Mouse (Mus musculus) embryonic facial prominence, embryonic 14.5 days (tissue): ENCODE data around the gene Plrg1. TPM values are rescaled to one million over a fixed set of nuclear protein-coding genes. Genes with fewer than 3 reads are reported as not detected.

Source experiments
- ATAC-seq: fragments of 200-750 bp; cut with Nextera tagmentation; 2 replicates; pipeline ENCODE4 v1.8.0; 2017; ENCODE audit warnings: low read depth, moderate number of reproducible peaks, moderate TSS enrichment
- DNase-seq: peaks from one replicate; pipeline ENCODE4 v3.0.0-alpha.2; 2015; ENCODE audit warnings: low spot score
- H3K27ac ChIP-seq: fragments of 300-500 bp; sonication (generic); replicated peaks from 2 replicates; pipeline ENCODE4 v1.5.1; 2014; ENCODE audit warnings: low read depth, mild to moderate bottlenecking, low read length, moderate library complexity
- H3K27me3 ChIP-seq: fragments of 300-500 bp; sonication (generic); replicated peaks from 2 replicates; pipeline ENCODE4 v1.6.1; 2014; ENCODE audit warnings: low read length; ENCODE audit not compliant: control insufficient read depth, insufficient read depth
- H3K36me3 ChIP-seq: fragments of 300-500 bp; sonication (generic); 2 replicates; pipeline ENCODE4 v1.6.1; 2014; ENCODE audit warnings: low read length, mixed read lengths; ENCODE audit not compliant: control insufficient read depth, insufficient read depth
- H3K4me1 ChIP-seq: fragments of 300-500 bp; sonication (generic); 2 replicates; pipeline ENCODE4 v1.6.1; 2014; ENCODE audit warnings: antibody characterized with exemption, low read length; ENCODE audit not compliant: control insufficient read depth, insufficient read depth
- H3K4me2 ChIP-seq: fragments of 300-500 bp; sonication (generic); 2 replicates; pipeline ENCODE4 v1.6.1; 2014; ENCODE audit warnings: low read depth, mild to moderate bottlenecking, low read length, moderate library complexity, mixed read lengths
- H3K4me3 ChIP-seq: fragments of 300-500 bp; sonication (generic); 2 replicates; pipeline ENCODE4 v1.5.1; 2014; ENCODE audit warnings: low read depth, mild to moderate bottlenecking, low read length
- H3K9ac ChIP-seq: fragments of 300-500 bp; sonication (generic); 2 replicates; pipeline ENCODE4 v1.6.1; 2014; ENCODE audit warnings: low read depth, mild to moderate bottlenecking, low read length, moderate library complexity, mixed read lengths
- H3K9me3 ChIP-seq: fragments of 300-500 bp; sonication (generic); 2 replicates; pipeline ENCODE4 v1.6.1; 2016; ENCODE audit warnings: low read length; ENCODE audit not compliant: control insufficient read depth
- WGBS: fragments of 180-500 bp; shearing (Covaris S2); extraction: QIAGEN DNeasy Blood & Tissue Kit; methylation state at CpG from one replicate; pipeline ENCODE4 v1.1.7; 2014; 5-methylcytosine and 5-hydroxymethylcytosine counted together
- polyA plus RNA-seq: library from polyadenylated mRNA; unstranded; fragments of >200 nt; fragmentation: Nextera tagmentation; extraction: Ambion mirVana; gene quantifications from 2 replicates; pipeline ENCODE4 v1.2.1, GENCODE M21; 2014

Gene Plrg1
- polyA plus RNA-seq, 1 experiment from 2014 or later, result 86.1 TPM

DNA sequence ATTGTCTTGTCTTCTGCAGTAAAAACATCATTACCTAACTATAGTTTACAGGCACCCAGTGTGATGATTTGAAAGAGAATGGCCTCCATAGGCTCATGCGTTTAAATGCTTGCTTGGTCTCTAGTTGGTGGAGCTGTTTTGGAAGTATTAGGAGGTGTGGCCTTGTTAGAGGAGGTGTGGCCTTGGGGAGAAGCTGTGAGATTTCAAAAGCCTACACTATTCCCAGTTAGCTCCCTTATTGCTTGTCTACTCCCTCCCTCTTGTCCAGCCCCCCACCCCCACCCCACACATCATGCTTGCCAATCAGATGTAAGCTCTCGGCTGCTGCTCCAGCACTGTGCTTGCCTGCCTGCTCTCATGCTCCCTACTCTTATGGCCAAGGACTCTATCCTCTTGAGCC is 1.7 kb downstream of the Plrg1 start:
- no peak overlapping the region for H3K4me3 ChIP-seq
- H3K4me2 ChIP-seq, result no peak overlapping the region
- H3K27ac ChIP-seq, result no peak overlapping the region
- ATAC-seq (no peak), DNase-seq (no peak)
- H3K4me1 ChIP-seq, result peaks cover 5% of the 10 kb centered on the region
- H3K36me3 ChIP-seq, result peaks cover 52% of the 10 kb centered on the region
- WGBS, result 91% methylated on average over 2 of the region's 2 CpGs
- no peaks in the 10 kb centered on the region for H3K27me3 ChIP-seq
- H3K9ac ChIP-seq, result no peak overlapping the region
- no peaks in the 10 kb centered on the region for H3K9me3 ChIP-seq

DNA sequence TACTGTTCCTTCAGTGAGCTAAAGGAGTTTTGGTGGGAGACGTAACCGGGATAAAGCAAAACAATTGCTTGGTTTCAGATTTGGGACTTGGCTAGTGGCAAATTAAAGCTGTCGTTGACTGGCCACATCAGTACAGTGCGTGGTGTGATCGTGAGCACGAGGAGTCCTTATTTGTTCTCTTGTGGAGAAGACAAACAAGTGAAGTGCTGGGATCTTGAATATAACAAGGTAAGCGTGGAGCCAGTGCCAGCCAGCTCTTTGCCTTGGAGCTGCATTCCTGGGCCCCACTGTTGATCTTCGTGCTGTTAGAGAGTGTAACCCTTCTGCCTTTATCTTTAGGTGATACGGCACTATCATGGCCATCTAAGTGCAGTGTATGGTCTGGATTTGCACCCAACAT is 12.6 kb downstream of the Plrg1 start:
- no peak for DNase-seq
- Histone ChIP-seq H3K27me3 (no peaks in the 10 kb centered on the region), H3K9ac (no peak overlapping the region), H3K4me2 (no peak overlapping the region), H3K36me3 (peaks cover 87% of the 10 kb centered on the region), H3K4me1 (no peaks in the 10 kb centered on the region), H3K4me3 (no peak overlapping the region), H3K9me3 (no peaks in the 10 kb centered on the region), H3K27ac (no peak overlapping the region)
- no peak for ATAC-seq
- WGBS, result 90% methylated on average over 9 of the region's 9 CpGs

DNA sequence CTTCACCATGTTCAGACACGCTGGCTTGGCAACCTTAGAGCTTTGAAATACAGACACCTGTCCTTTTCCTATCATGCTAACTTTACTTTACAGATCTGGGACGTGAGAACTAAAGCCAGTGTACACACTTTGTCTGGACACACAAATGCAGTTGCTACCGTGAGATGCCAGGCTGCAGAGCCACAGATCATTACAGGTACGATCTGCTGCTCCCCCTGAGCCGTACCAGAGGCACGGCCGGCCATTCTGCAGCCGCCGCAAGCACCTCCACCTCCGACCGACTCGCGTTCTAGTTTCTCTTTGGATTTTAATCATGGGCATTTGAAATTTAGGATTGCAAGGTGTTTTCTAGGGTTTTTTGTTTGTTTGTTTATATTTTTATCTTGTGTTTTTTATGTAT is 13.5 kb downstream of the Plrg1 start:
- WGBS, result 94% methylated on average over 13 of the region's 13 CpGs
- no peak for DNase-seq
- H3K36me3 ChIP-seq, result peaks cover 85% of the 10 kb centered on the region

GRCm38 (mm10) chr3:83070231-83070630 is 14.9 kb downstream of the Plrg1 start:
- Histone ChIP-seq H3K27ac (no peak overlapping the region), H3K9me3 (no peaks in the 10 kb centered on the region), H3K4me3 (no peak overlapping the region), H3K4me2 (no peak overlapping the region), H3K4me1 (no peaks in the 10 kb centered on the region), H3K9ac (no peak overlapping the region), H3K27me3 (no peaks in the 10 kb centered on the region), H3K36me3 (peaks cover 78% of the 10 kb centered on the region)
- whole genome bisulfite sequencing, result 90% methylated on average over 4 of the region's 4 CpGs
- no peak for ATAC-seq
- no peak for DNase-seq

More for the DNA sequence above, 13.5 kb downstream of the Plrg1 start:
- ATAC-seq, result no peak
- H3K9ac ChIP-seq, result no peak overlapping the region
- H3K4me1 ChIP-seq, result no peaks in the 10 kb centered on the region
- H3K27ac ChIP-seq, result no peak overlapping the region
- no peaks in the 10 kb centered on the region for H3K9me3 ChIP-seq
- no peaks in the 10 kb centered on the region for H3K27me3 ChIP-seq
- H3K4me3 ChIP-seq, result no peak overlapping the region
- H3K4me2 ChIP-seq, result no peak overlapping the region

- Histone ChIP-seq H3K36me3 (peaks cover 21% of the 10 kb centered on the region), H3K4me3 (no peak overlapping the region), H3K4me1 (peaks cover 5% of the 10 kb centered on the region), H3K9ac (no peak overlapping the region), H3K4me2 (no peak overlapping the region), H3K27me3 (no peaks in the 10 kb centered on the region), H3K9me3 (no peaks in the 10 kb centered on the region), H3K27ac (no peak overlapping the region)
- ATAC-seq (no peak), DNase-seq (peak; percentile 33)
- 42% methylated on average over 3 of the region's 3 CpGs for WGBS
Observed at GRCm38 (mm10) chr3:83076563-83076962, 21.2 kb downstream of the Plrg1 start.

DNA sequence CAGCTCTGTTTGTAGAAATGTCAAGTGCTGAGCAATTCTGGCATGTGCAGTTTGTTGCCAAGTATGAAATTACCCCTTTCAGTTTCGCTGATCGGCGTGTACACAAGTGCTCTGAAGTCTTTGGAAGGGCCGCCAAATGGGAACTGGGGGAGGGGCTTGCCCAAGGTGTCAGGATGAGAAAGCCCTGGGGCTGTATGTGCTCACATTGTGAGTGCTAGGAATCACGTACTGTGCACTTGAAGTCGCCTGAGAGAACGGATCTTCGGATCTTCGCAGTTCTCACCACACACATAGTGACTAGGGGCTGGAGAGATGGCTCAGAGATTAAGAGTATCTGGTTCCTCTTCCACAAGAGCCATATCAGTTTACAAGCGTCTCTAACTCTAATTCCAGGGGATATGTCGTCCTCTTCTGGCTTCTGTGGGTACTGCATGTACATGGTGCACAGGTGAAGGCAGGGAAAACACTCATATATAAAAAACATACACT is 25.3 kb downstream of the Plrg1 start:
- Histone ChIP-seq H3K9ac (peak overlapping the region; percentile 22; the same call in 1 of the 2 replicates), H3K4me2 (peak overlapping the region; percentile 54), H3K4me3 (peak overlapping the region; percentile 26), H3K4me1 (peaks cover 5% of the 10 kb centered on the region), H3K27ac (no peak overlapping the region), H3K36me3 (no peaks in the 10 kb centered on the region), H3K9me3 (no peaks in the 10 kb centered on the region), H3K27me3 (no peaks in the 10 kb centered on the region)
- DNase-seq (peak; percentile 87), ATAC-seq (peak; percentile 88)
- under 1% methylated on average over 11 of the region's 11 CpGs for WGBS

DNA sequence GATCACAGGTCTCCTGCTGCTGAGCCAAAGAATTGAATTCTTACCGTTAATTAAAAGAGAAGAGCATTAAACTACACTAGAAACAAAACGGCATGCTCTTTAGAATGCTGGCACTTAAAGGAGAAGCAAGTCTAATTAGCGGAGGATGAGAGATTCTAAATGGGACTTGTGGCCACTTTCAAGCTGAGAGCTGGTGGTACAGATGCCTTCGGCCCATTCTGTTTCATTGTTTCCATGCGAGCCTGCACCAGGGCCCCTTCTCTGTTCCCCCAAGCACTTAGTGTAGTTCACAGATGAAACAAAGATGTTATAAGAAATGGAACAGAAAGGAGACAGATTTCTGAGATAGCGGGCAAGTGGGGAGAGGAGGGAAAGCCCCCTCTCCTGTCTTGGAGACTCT is 42.3 kb downstream of the Plrg1 start:
- H3K27me3 ChIP-seq, result no peaks in the 10 kb centered on the region
- ATAC-seq (no peak), DNase-seq (no peak)
- no peak overlapping the region for H3K4me3 ChIP-seq
- no peak overlapping the region for H3K27ac ChIP-seq
- H3K4me2 ChIP-seq, result no peak overlapping the region
- no peaks in the 10 kb centered on the region for H3K9me3 ChIP-seq
- H3K9ac ChIP-seq, result no peak overlapping the region
- WGBS, result 61% methylated on average over 6 of the region's 6 CpGs
- no peaks in the 10 kb centered on the region for H3K36me3 ChIP-seq
- H3K4me1 ChIP-seq, result 0 out of 2 replicates have a peak, but pooled peaks cover 4% of the 10 kb centered on the region

- peak overlapping the region; percentile 40; the same call in 1 of the 2 replicates for H3K9ac ChIP-seq
- H3K27me3 ChIP-seq, result no peaks in the 10 kb centered on the region
- DNase-seq, result peak; percentile 65
- peak overlapping the region; percentile 40 for H3K4me2 ChIP-seq
- 12% methylated on average over 14 of the region's 14 CpGs for WGBS
- H3K36me3 ChIP-seq, result no peaks in the 10 kb centered on the region
- 0 out of 2 replicates have a peak, but pooled peaks cover 4% of the 10 kb centered on the region for H3K4me1 ChIP-seq
- H3K4me3 ChIP-seq, result peak overlapping the region; percentile 22
- no peak overlapping the region for H3K27ac ChIP-seq
- no peaks in the 10 kb centered on the region for H3K9me3 ChIP-seq
- no peak for ATAC-seq
Observed at GRCm38 (mm10) chr3:83098546-83099034, 43.3 kb downstream of the Plrg1 start.

DNA sequence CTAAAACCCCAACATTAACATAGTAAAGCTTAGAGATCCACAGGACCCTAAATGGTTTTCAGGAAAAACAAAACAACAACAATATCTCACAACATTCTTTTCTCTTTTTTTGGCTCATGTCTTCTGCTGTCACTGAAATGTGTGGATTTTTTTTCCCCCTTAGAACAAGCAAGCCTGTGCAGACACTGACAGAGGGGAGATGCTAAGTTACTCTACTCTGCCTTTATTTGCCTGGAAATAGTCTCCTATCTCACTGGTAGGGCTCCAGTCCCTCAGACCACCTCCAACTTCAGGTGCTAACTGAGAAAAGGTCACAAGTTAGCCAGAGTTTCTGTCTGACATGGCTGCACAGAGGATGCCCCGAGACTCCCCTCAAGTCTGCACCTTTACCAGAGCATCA is 43.8 kb downstream of the Plrg1 start:
- WGBS, result 87% methylated on average over 1 of the region's 1 CpGs
- no peak for DNase-seq
- Histone ChIP-seq H3K4me2 (peak overlapping the region; percentile 40), H3K4me1 (0 out of 2 replicates have a peak, but pooled peaks cover 4% of the 10 kb centered on the region), H3K36me3 (no peaks in the 10 kb centered on the region), H3K27me3 (no peaks in the 10 kb centered on the region), H3K4me3 (peak overlapping the region; percentile 22; the same call in 1 of the 2 replicates), H3K9ac (0 out of 2 replicates have a peak overlapping the region, but pooled peaks have one; percentile 40), H3K9me3 (no peaks in the 10 kb centered on the region), H3K27ac (no peak overlapping the region)
- no peak for ATAC-seq
